Mouse (Mus musculus) left cerebral cortex, adult 2 months (tissue): ENCODE results near the gene Vkorc1. TPM values are rescaled to one million over a fixed set of nuclear protein-coding genes. Genes with fewer than 3 reads are reported as not detected.
A peak's percentile ranks its signal among the peaks of the same experiment; 100 is the strongest.
"Not testable (repeated sequence)": the region's sequence is repeated elsewhere in the genome, so short reads cannot be mapped to it uniquely, and the experiment has no call there.

Source experiments
- DNase-seq, 2 experiments: peaks; one replicate each; pipeline ENCODE4 v3.0.0; 2021 to 2022; ENCODE audit warnings: low spot score in 2 of 2, mixed read lengths in 1 of 2; ENCODE audit errors: extremely low spot score in 1 of 2
- H3K27ac ChIP-seq: fragments of 200-600 bp; 2 replicates; pipeline ENCODE4 v1.8.1; 2022
- H3K4me3 ChIP-seq: fragments of 200-600 bp; 2 replicates; pipeline ENCODE4 v1.8.1; 2022
- CTCF ChIP-seq: fragments of 200-600 bp; IDR thresholded peaks from 2 replicates; pipeline ENCODE4 v1.8.1; 2022; ENCODE audit warnings: antibody characterized with exemption, mild to moderate bottlenecking, moderate library complexity
- intact Hi-C: fragments of 180-260 bp; cut with DNase I; formaldehyde crosslinking; loops from one replicate; pipeline ENCODE4 v1.15.1; 2025
- long read RNA-seq, 2 experiments: library from polyadenylated mRNA; stranded (forward); transcript quantifications; one replicate each; pipeline ENCODE4 v2.0.0; 2021; ENCODE audit warnings: borderline mapping rate in 2 of 2
- total RNA-seq, 2 experiments: library from RNA; stranded (reverse); gene quantifications; 2 replicates each; pipeline ENCODE4 v1.2.3; 2021

Vkorc1 gene
- 10 to 100 TPM; 22.0 to 23.4 TPM for total RNA-seq
- long read RNA-seq, experiment 1, transcript Vkorc1-201 (3 exons, 748 nt), result major isoform, 6 of 7 reads
- long read RNA-seq, experiment 1, partial matches to known transcripts, result 1 of 7 reads
- long read RNA-seq, experiment 1, other reads (novel, unspliced or antisense), result 0 of 7 reads
- long read RNA-seq, experiment 2, partial matches to known transcripts, result 1 of 2 reads
- long read RNA-seq, experiment 2, other reads (novel, unspliced or antisense), result 0 of 2 reads

- intact Hi-C loops, result no loop called here
- DNase-seq, result peak; percentile 89 to 93
- peak; percentile 15 for TF ChIP-seq CTCF
- Histone ChIP-seq H3K4me3 (peak within 1 kb of the TSS; percentile 68), H3K27ac (peak within 1 kb of the TSS; percentile 78)
These were observed at the start of gene Vkorc1, which contains the start of gene Gm21974 for GRCm38 (mm10) chr7:127895442-127895841. Vkorc1 (minus strand) TSS chr7:127895617. Gm21974 (minus strand) TSS chr7:127895454.

- TF ChIP-seq CTCF, result no peak
- DNase-seq, result no peak
- intact Hi-C loops, result no loop called here
- no peak overlapping the region for H3K27ac ChIP-seq
- no peak overlapping the region for H3K4me3 ChIP-seq
These were observed 49.2 kb upstream of the Vkorc1 start for GRCm38 (mm10) chr7:127944614-127945013.

GRCm38 (mm10) chr7:127942097-127942496 is 46.7 kb upstream of the Vkorc1 start:
- H3K27ac ChIP-seq, DNase-seq, H3K4me3 ChIP-seq, intact Hi-C loops: not testable (repeated sequence)
- TF ChIP-seq CTCF, result peak; percentile 26

GRCm38 (mm10) chr7:127936216-127936884 is 40.9 kb upstream of the Vkorc1 start:
- no peak for TF ChIP-seq CTCF
- intact Hi-C loops, result no loop called here
- peak overlapping the region; percentile 94 for H3K4me3 ChIP-seq
- H3K27ac ChIP-seq, result peak overlapping the region; percentile 94
- no peak for DNase-seq

- DNase-seq, result no peak
- Histone ChIP-seq H3K4me3 (peak overlapping the region; percentile 94), H3K27ac (peak overlapping the region; percentile 94)
- intact Hi-C loops, result loop anchor here (1.0 to 2.0 kb wide), 2 partner anchors 23 to 32 kb away; partner anchors contain the start of genes Fus and Kat8
- no peak; the same call in 1 of the 2 replicates for TF ChIP-seq CTCF
These were observed 40.3 kb upstream of the Vkorc1 start for GRCm38 (mm10) chr7:127935748-127936159.

- DNase-seq, result peak; percentile 95
- peak; percentile 99 for TF ChIP-seq CTCF
- intact Hi-C loops, result loop anchor here (1.0 to 2.0 kb wide), 2 partner anchors 22 to 32 kb away; partner anchors contain the start of genes Fus and Kat8
- H3K4me3 ChIP-seq, result peak overlapping the region; percentile 94
- peak overlapping the region; percentile 94 for H3K27ac ChIP-seq
These were observed 39.8 kb upstream of the Vkorc1 start for GRCm38 (mm10) chr7:127935028-127935722.

GRCm38 (mm10) chr7:127934075-127934474 is 38.7 kb upstream of the Vkorc1 start:
- intact Hi-C loops, result loop anchor here (2.0 kb wide), 1 partner anchor 21 kb away; the partner anchor contains the start of gene Kat8
- no peak for TF ChIP-seq CTCF
- Histone ChIP-seq H3K27ac (no peak overlapping the region), H3K4me3 (no peak overlapping the region)
- no peak for DNase-seq

GRCm38 (mm10) chr7:127932273-127933031 is 37.0 kb upstream of the Vkorc1 start:
- TF ChIP-seq CTCF, result no peak
- no peak overlapping the region for H3K27ac ChIP-seq
- H3K4me3 ChIP-seq, result no peak overlapping the region
- intact Hi-C loops, result no loop called here
- no peak for DNase-seq

GRCm38 (mm10) chr7:127931351-127932135 is 36.1 kb upstream of the Vkorc1 start:
- Histone ChIP-seq H3K27ac (no peak overlapping the region), H3K4me3 (no peak overlapping the region)
- intact Hi-C loops, result no loop called here
- DNase-seq, result no peak
- TF ChIP-seq CTCF, result no peak

- intact Hi-C loops, result no loop called here
- Histone ChIP-seq H3K27ac (no peak overlapping the region), H3K4me3 (no peak overlapping the region)
- TF ChIP-seq CTCF, result no peak
- no peak for DNase-seq
These were observed 35.2 kb upstream of the Vkorc1 start for GRCm38 (mm10) chr7:127930636-127931035.

GRCm38 (mm10) chr7:127929923-127930322 is 34.5 kb upstream of the Vkorc1 start, which contains the start of gene Prss8:
Prss8 (minus strand) TSS chr7:127930104.
- intact Hi-C loops, result no loop called here
- no peak within 1 kb of the TSS for H3K4me3 ChIP-seq
- no peak within 1 kb of the TSS for H3K27ac ChIP-seq
- DNase-seq, result no peak
- TF ChIP-seq CTCF, result no peak
